Mouse (Mus musculus) hindbrain, embryonic 10.5 days (tissue): Measurements from ENCODE around the gene Amigo3. TPM values are rescaled to one million over a fixed set of nuclear protein-coding genes. Genes with fewer than 3 reads are reported as not detected.

ENCODE experiments used
- DNase-seq: peaks from one replicate; pipeline ENCODE4 v3.0.0-alpha.2; 2017; ENCODE audit warnings: low spot score
- H3K27ac ChIP-seq: fragments of 300-500 bp; sonication (generic); 2 replicates; pipeline ENCODE4 v1.5.1; 2016; ENCODE audit warnings: mild to moderate bottlenecking, moderate library complexity
- H3K27me3 ChIP-seq: fragments of 300-500 bp; sonication (generic); 2 replicates; pipeline ENCODE4 v1.6.1; 2016; ENCODE audit warnings: mild to moderate bottlenecking; ENCODE audit not compliant: poor library complexity, insufficient read depth, severe bottlenecking
- H3K36me3 ChIP-seq: fragments of 300-500 bp; sonication (generic); 2 replicates; pipeline ENCODE4 v1.6.1; 2016; ENCODE audit warnings: mild to moderate bottlenecking, moderate library complexity
- H3K4me1 ChIP-seq: fragments of 300-500 bp; sonication (generic); replicated peaks from 2 replicates; pipeline ENCODE4 v1.6.1; 2016; ENCODE audit warnings: mild to moderate bottlenecking
- H3K4me3 ChIP-seq: fragments of 300-500 bp; sonication (generic); 2 replicates; pipeline ENCODE4 v1.5.1; 2016; ENCODE audit warnings: mild to moderate bottlenecking, moderate library complexity
- H3K9me3 ChIP-seq: fragments of 300-500 bp; sonication (generic); 2 replicates; pipeline ENCODE4 v1.6.1; 2016; ENCODE audit warnings: mild to moderate bottlenecking, moderate library complexity
- WGBS: fragments of 180-500 bp; shearing (Covaris S2); methylation state at CpG from one replicate; pipeline ENCODE4 v1.1.7; 2016; 5-methylcytosine and 5-hydroxymethylcytosine counted together
- polyA plus RNA-seq: library from polyadenylated mRNA; unstranded; fragments of >200 nt; fragmentation: Nextera tagmentation; extraction: Ambion mirVana; gene quantifications from 2 replicates; pipeline ENCODE4 v1.2.1, GENCODE M21; 2016

Amigo3 gene
- polyA plus RNA-seq, 1 experiment from 2014 or later = 3.4 TPM

DNA sequence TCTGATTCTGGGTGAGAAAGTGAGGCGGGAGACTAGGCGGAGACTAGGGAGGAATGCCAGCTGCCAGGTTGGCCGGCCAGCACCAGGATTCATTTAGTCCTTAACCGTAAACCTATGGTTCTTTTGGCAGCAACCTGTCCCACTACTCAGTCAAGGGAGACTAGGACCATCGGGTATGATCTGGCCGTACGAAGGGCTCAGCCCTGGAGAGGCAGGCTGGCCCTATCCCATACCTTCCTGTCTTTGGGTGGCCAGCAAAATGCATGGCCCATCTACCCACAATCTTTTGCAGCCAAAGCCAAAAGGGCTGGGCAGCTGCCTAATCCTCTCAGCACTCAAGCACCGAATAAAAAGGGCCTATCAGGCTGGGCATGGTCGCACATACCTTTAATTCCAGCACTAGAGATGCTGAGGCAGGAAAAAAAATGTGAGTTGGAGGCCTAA is 19.5 kb downstream of the Amigo3 start:
- peaks cover 11% of the 10 kb centered on the region for H3K4me1 ChIP-seq
- WGBS = 76% methylated on average over 9 of the region's 9 CpGs
- H3K9me3 ChIP-seq = no peaks in the 10 kb centered on the region
- H3K27me3 ChIP-seq = no peaks in the 10 kb centered on the region
- H3K4me3 ChIP-seq = no peak overlapping the region
- no peak for DNase-seq
- no peak overlapping the region; the same call in 1 of the 2 replicates for H3K27ac ChIP-seq
- H3K36me3 ChIP-seq = peaks cover 35% of the 10 kb centered on the region

DNA sequence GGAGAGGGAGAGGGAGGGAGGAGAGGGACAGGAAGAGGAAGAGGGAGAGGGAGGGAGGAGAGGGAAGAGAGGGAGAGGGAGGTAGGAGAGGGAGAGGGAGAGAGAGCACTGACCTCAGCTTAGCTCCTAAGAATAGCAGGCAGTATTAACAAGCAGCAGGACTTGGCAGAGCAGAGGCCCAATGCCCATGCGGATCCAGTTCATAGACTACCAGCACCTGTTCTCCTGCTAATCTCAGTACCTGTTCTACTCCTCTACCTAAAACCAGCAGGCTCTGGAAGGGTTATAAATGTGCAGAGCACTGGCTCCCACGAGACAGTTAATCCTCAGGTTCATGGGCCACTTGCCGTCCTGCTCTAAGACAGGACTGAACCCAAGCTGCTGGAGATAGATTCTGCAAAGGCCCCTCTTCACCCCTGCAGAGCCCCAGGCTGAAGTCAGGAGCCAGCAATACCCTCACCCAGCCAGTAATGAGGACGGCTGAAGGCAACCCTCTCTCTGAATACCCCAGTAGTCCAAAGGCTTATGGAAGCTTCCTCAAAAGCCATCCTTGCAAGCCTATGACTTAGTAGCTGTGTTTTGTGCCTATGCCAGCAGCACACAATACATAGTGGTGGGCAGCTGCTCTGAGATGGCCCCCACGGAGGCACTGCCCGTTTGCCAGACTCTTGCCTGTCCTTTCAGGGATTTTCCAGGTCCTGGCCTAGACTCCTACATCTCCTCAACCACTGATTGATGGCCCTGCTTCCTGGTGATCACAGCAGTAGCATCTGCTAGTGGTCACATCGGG is 20.4 kb downstream of the Amigo3 start:
- peaks cover 19% of the 10 kb centered on the region for H3K4me1 ChIP-seq
- no peak overlapping the region for H3K4me3 ChIP-seq
- H3K27me3 ChIP-seq = no peaks in the 10 kb centered on the region
- H3K36me3 ChIP-seq = peaks cover 35% of the 10 kb centered on the region
- H3K27ac ChIP-seq = no peak overlapping the region; the same call in 1 of the 2 replicates
- no peak for DNase-seq
- WGBS = 67% methylated on average over 7 of the region's 7 CpGs
- no peaks in the 10 kb centered on the region for H3K9me3 ChIP-seq

- peak within 1 kb of the TSS; percentile 87 for H3K4me3 ChIP-seq
- H3K27me3 ChIP-seq = peaks cover 51% of the 10 kb centered on the region
- no peaks in the 10 kb centered on the region for H3K9me3 ChIP-seq
- peak within 1 kb of the TSS; percentile 92 for H3K27ac ChIP-seq
- H3K36me3 ChIP-seq = peaks cover 17% of the 10 kb centered on the region
- no peak for DNase-seq
- H3K4me1 ChIP-seq = peaks cover 50% of the 10 kb centered on the region
- 72% methylated on average over 5 of the region's 5 CpGs for WGBS
Measured at GRCm38 (mm10) chr9:108080168-108080567, 27.2 kb downstream of the Amigo3 start, which contains the start of gene Mst1. Gene Mst1, plus strand, starts transcription at chr9:108080436.

GRCm38 (mm10) chr9:108082549-108082948 is 29.6 kb downstream of the Amigo3 start:
- Histone ChIP-seq H3K27me3 (peaks cover 51% of the 10 kb centered on the region), H3K9me3 (no peaks in the 10 kb centered on the region), H3K4me3 (peak overlapping the region; percentile 14; the same call in 1 of the 2 replicates), H3K4me1 (peaks cover 43% of the 10 kb centered on the region), H3K27ac (no peak overlapping the region), H3K36me3 (peaks cover 41% of the 10 kb centered on the region)
- DNase-seq = no peak
- 8% methylated on average over 19 of the region's 19 CpGs for WGBS

DNA sequence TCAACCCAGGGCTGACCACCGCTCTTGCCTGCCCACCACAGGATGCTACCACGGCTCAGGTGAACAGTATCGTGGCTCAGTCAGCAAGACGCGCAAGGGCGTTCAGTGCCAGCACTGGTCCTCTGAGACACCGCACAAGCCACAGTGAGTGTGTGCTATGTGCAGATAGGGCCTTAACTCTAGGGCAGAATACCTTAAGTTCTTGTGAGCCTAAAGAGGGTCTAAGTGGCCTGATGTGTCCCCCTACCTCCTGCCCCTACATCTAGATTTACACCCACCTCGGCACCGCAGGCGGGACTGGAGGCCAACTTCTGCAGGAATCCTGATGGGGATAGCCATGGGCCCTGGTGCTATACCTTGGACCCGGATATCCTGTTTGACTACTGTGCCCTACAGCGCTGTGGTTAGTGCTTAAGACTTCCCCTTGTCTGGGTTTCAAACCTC is 30.1 kb downstream of the Amigo3 start, which contains the start of gene Rnf123:
Rnf123 (minus strand) TSS at position 359 of the 444 bp plus-strand sequence.
- H3K9me3 ChIP-seq = no peaks in the 10 kb centered on the region
- peaks cover 51% of the 10 kb centered on the region for H3K27me3 ChIP-seq
- WGBS = 33% methylated on average over 12 of the region's 12 CpGs
- peaks cover 46% of the 10 kb centered on the region for H3K36me3 ChIP-seq
- no peak for DNase-seq
- no peak within 1 kb of the TSS for H3K27ac ChIP-seq
- peak within 1 kb of the TSS; percentile 14; the same call in 1 of the 2 replicates for H3K4me3 ChIP-seq
- peaks cover 39% of the 10 kb centered on the region for H3K4me1 ChIP-seq

GRCm38 (mm10) chr9:108083561-108083960 is 30.6 kb downstream of the Amigo3 start:
- H3K36me3 ChIP-seq = peaks cover 51% of the 10 kb centered on the region
- 86% methylated on average over 6 of the region's 6 CpGs for WGBS
- H3K9me3 ChIP-seq = no peaks in the 10 kb centered on the region
- H3K4me1 ChIP-seq = peaks cover 33% of the 10 kb centered on the region
- no peak overlapping the region for H3K4me3 ChIP-seq
- no peak for DNase-seq
- H3K27me3 ChIP-seq = peaks cover 51% of the 10 kb centered on the region
- H3K27ac ChIP-seq = no peak overlapping the region

GRCm38 (mm10) chr9:108085261-108085660 is 32.3 kb downstream of the Amigo3 start:
- no peak for DNase-seq
- WGBS = 94% methylated on average over 4 of the region's 4 CpGs
- Histone ChIP-seq H3K27ac (no peak overlapping the region), H3K4me1 (peaks cover 24% of the 10 kb centered on the region), H3K9me3 (no peaks in the 10 kb centered on the region), H3K36me3 (peaks cover 68% of the 10 kb centered on the region), H3K27me3 (peaks cover 46% of the 10 kb centered on the region), H3K4me3 (no peak overlapping the region)

DNA sequence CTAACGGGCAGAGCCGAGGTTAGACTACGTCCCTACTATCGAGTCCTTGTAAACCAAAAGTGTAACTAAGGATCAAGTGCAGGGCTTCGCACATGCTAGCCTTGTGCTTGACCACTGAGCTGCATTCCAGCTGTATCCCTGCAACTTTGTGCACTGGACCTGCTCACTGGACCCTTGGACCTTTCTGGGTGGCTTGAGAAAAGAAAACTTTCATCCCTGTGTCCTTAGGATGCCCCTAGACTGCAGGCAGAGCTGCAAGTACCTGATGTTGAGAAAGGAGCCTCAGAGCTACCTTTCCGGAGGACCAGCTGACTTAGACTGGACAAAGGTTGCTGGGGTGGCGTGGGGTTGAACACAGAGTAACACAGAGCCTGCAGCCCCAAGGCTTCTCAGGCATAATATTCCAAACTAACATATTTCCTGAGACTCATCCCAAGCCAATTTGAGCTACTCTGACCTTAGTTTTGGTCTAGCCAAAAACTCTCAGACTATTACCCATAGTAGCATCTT is 37.7 kb downstream of the Amigo3 start:
- Histone ChIP-seq H3K36me3 (peaks cover 74% of the 10 kb centered on the region), H3K4me3 (no peak overlapping the region), H3K4me1 (peaks cover 29% of the 10 kb centered on the region), H3K9me3 (no peaks in the 10 kb centered on the region), H3K27me3 (no peaks in the 10 kb centered on the region), H3K27ac (no peak overlapping the region)
- DNase-seq = no peak
- 97% methylated on average over 7 of the region's 7 CpGs for WGBS

- 80% methylated on average over 10 of the region's 10 CpGs for WGBS
- H3K36me3 ChIP-seq = peaks cover 45% of the 10 kb centered on the region
- no peak for DNase-seq
- peak overlapping the region; percentile 93 for H3K27ac ChIP-seq
- H3K27me3 ChIP-seq = no peaks in the 10 kb centered on the region
- H3K9me3 ChIP-seq = no peaks in the 10 kb centered on the region
- peaks cover 38% of the 10 kb centered on the region for H3K4me1 ChIP-seq
- H3K4me3 ChIP-seq = peak overlapping the region; percentile 94
Measured at GRCm38 (mm10) chr9:108093586-108093985, 40.6 kb downstream of the Amigo3 start.

DNA sequence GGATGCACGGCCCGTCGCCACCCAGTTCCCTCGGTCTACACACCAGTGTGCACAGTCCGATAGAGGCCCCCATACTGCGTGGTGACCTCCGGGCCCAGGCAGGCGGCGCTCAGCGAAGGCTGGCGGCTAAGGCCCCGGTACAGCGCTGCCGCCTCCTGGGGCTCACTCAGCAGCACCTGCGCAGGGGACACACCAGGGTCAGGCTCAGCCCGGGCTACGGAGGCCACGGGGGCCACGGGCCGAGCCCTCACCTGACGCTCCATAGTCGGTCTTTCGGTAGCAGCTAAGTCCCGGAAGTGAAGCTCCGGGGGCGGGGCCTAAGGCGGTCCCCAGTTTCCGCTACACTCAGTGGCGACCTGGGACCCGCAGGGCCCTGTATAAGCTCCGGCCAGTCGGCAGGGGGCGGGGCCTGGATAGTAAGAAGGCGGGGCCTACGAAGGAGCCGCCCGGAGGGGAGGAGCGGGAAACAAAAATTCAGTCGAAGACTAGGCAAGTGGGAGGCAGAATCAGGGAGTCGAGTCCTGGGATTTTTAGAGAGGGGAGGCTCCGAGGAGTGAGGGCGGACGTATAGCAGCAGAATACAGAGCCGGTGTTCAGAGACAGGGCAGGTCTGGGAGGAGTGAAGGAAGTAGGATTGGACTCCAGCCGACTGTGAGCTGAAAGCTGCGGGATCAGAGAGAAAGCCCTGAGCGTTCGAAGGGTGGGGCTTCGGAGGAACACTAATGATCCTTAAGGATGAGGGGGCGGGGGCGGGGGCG is 41.4 kb downstream of the Amigo3 start, which contains the start of gene Apeh:
Apeh (minus strand) TSS at position 423 of the 758 bp plus-strand sequence.
- WGBS = under 1% methylated on average over 52 of the region's 52 CpGs

DNA sequence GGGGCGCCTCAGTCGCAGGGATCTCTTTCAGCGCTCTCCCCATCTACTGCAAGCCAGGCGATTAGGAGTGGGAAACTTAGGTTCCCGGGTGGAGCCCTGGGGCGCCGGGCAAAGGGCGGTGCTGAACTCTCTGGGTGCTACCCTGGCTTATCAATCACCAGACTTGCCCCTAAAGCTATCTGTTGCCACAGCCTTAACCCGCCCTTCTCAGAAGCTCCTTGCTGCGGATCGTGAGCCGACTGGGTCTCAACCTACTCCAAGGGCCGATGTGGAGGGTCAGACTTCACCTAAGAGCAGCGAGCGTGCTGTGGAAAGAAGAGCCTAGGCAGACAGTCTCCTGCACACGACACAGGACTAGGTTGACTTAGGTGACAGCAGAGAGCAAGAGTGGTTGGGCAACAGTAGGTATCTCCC is 42.0 kb downstream of the Amigo3 start:
- WGBS = under 1% methylated on average over 16 of the region's 16 CpGs

More for the DNA sequence above, 41.4 kb downstream of the Amigo3 start, which contains the start of gene Apeh:
- Histone ChIP-seq H3K27me3 (no peaks in the 10 kb centered on the region), H3K4me3 (peak within 1 kb of the TSS; percentile 94), H3K9me3 (no peaks in the 10 kb centered on the region), H3K27ac (peak within 1 kb of the TSS; percentile 93), H3K4me1 (peaks cover 45% of the 10 kb centered on the region), H3K36me3 (peaks cover 41% of the 10 kb centered on the region)
- DNase-seq = peak; percentile 96

DNA sequence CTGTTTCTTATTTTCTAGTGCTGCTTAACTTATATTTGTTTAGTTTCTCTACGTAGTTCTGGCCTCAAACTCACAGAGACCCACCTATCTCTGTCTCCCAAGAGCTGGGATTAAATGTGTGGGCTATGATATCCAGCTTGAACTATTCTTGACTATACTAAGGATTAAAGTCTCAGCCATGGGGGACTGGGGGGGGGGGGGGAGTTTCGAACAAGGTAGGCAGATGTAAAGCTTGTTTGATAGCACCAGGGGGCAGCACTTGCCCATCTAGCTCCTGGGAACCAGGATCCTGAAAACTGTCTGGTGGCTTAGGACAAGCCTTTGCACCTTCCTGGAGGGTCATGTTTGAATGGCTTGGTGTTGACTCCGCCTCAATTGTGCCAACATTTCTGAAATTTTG is 42.6 kb downstream of the Amigo3 start:
- Histone ChIP-seq H3K27me3 (no peaks in the 10 kb centered on the region), H3K36me3 (peaks cover 33% of the 10 kb centered on the region), H3K4me1 (peaks cover 49% of the 10 kb centered on the region), H3K9me3 (no peaks in the 10 kb centered on the region), H3K4me3 (peak overlapping the region; percentile 94), H3K27ac (peak overlapping the region; percentile 93)
- DNase-seq = peak; percentile 69
- 12% methylated on average over 3 of the region's 3 CpGs for WGBS

More for the DNA sequence above, 42.0 kb downstream of the Amigo3 start:
- peak overlapping the region; percentile 93 for H3K27ac ChIP-seq
- peak overlapping the region; percentile 94 for H3K4me3 ChIP-seq
- H3K27me3 ChIP-seq = no peaks in the 10 kb centered on the region
- H3K4me1 ChIP-seq = peaks cover 49% of the 10 kb centered on the region
- no peaks in the 10 kb centered on the region for H3K9me3 ChIP-seq
- H3K36me3 ChIP-seq = peaks cover 38% of the 10 kb centered on the region
- DNase-seq = peak; percentile 52
